8 mouse cellular contexts compared by ENCODE assay signal in the genomic region with DNA sequence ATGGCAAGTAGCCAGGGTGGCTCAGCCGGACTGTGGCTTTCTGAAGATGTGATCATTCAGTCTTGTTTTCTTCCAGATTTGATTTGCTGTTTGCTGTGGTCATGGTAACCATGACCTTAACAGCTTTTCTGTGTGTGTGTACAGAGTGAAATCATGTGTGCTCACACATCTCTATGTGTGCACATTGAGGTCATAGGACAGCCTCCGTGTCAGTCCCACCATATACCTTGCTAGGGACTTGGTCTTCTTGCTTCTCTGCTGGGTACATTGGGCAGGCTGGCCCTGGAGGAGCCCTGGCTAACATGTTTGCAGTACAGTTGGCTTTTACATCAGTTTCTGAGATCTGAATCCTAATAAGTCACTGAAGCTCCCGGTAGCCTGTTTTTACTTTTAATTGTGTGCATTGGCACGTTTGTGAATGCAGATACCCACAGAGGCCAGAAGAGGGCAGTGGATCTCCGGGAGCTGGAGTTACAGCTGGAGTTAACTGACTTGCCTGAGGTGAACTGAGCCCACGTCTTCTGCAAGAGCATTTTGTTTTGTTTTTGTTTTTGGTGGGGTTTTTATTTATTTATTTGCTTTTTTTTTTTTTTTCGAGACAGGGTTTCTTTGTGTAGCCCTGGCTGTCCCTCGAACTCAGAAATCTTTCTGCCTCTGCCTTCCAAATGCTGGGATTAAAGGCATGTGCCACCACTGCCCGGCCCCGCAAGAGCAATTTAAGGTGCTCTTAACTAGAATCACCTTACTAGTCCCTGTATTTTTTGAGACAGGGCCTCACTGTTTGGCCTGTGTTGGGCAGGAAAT. TPM values are rescaled to one million over a fixed set of nuclear protein-coding genes. Genes with fewer than 3 reads are reported as not detected.
DNase-seq lines count a peak whose midpoint lies in the region; ATAC-seq and TF ChIP-seq lines count a peak whose summit lies in the region.
"Had no signal": no experiment of that assay in that cellular context is flagged by ENCODE, and none has a peak within 500 bp of the region (broad histone marks: within the 10 kb centered on the region; RNA-seq: fewer than 3 reads in every experiment).

No protein-coding gene starts in this region.

- H3K4me3 ChIP-seq in midbrain, postnatal 0 days (ENCODE audit: low read depth, low read length) = no peak overlapping the region
- H3K4me3 ChIP-seq in midbrain, embryonic 15.5 days = no peak overlapping the region
- H3K4me3 ChIP-seq in liver, embryonic 11.5 days (ENCODE audit: low read depth, low read length) = no peak overlapping the region
- H3K4me3 ChIP-seq: hindbrain, embryonic 15.5 days had no signal

- WGBS in midbrain, postnatal 0 days = 58% methylated on average over 10 of the region's 10 CpGs
- 56% methylated on average over 10 of the region's 10 CpGs for WGBS in midbrain, embryonic 15.5 days
- 61% methylated on average over 10 of the region's 10 CpGs for WGBS in liver, embryonic 11.5 days

- H3K27me3 ChIP-seq in midbrain, postnatal 0 days (ENCODE audit: insufficient read depth, low read length) = no peaks in the 10 kb centered on the region
- no peaks in the 10 kb centered on the region for H3K27me3 ChIP-seq in midbrain, embryonic 15.5 days (replicated peaks)
- no peaks in the 10 kb centered on the region for H3K27me3 ChIP-seq in liver, embryonic 11.5 days (replicated peaks; ENCODE audit: control insufficient read depth, insufficient read depth, low read length)
- H3K27me3 ChIP-seq: hindbrain, embryonic 15.5 days had no signal

- no peak overlapping the region for H3K27ac ChIP-seq in midbrain, postnatal 0 days (ENCODE audit: low read depth, low read length)
- H3K27ac ChIP-seq in midbrain, embryonic 15.5 days = no peak overlapping the region
- H3K27ac ChIP-seq in liver, embryonic 11.5 days (ENCODE audit: low read depth, low read length) = peak overlapping the region; percentile 14; the same call in 1 of the 2 replicates
- H3K27ac ChIP-seq: hindbrain, embryonic 15.5 days had no signal

- H3K4me2 ChIP-seq in midbrain, postnatal 0 days (ENCODE audit: low read depth, low read length, poor library complexity, severe bottlenecking) = no peak overlapping the region
- H3K4me2 ChIP-seq in midbrain, embryonic 15.5 days = no peak overlapping the region
- H3K4me2 ChIP-seq in liver, embryonic 11.5 days = no peak overlapping the region
- H3K4me2 ChIP-seq: hindbrain, embryonic 15.5 days had no signal

- no peak overlapping the region for H3K9ac ChIP-seq in midbrain, postnatal 0 days (replicated peaks; ENCODE audit: low read length, poor library complexity, severe bottlenecking)
- no peak overlapping the region for H3K9ac ChIP-seq in midbrain, embryonic 15.5 days
- no peak overlapping the region for H3K9ac ChIP-seq in liver, embryonic 11.5 days (ENCODE audit: low read depth, low read length)
- H3K9ac ChIP-seq: hindbrain, embryonic 15.5 days had no signal

- peak; percentile 74 for TF ChIP-seq CTCF in midbrain, postnatal 0 days (IDR thresholded peaks at IDR 0.05)

- no peaks in the 10 kb centered on the region for H3K36me3 ChIP-seq in midbrain, postnatal 0 days (ENCODE audit: insufficient read depth, low read length)
- H3K36me3 ChIP-seq in midbrain, embryonic 15.5 days (replicated peaks) = no peaks in the 10 kb centered on the region
- peaks cover 3% of the 10 kb centered on the region; the same call in 1 of the 2 replicates for H3K36me3 ChIP-seq in liver, embryonic 11.5 days (ENCODE audit: control insufficient read depth, insufficient read depth, low read length)
- H3K36me3 ChIP-seq: hindbrain, embryonic 15.5 days had no signal

- no peaks in the 10 kb centered on the region for H3K4me1 ChIP-seq in midbrain, postnatal 0 days (ENCODE audit: insufficient read depth, low read length)
- H3K4me1 ChIP-seq in midbrain, embryonic 15.5 days = no peaks in the 10 kb centered on the region
- no peaks in the 10 kb centered on the region for H3K4me1 ChIP-seq in liver, embryonic 11.5 days (replicated peaks; ENCODE audit: control insufficient read depth, insufficient read depth, low read length)
- H3K4me1 ChIP-seq: hindbrain, embryonic 15.5 days had no signal

- ATAC-seq in midbrain, postnatal 0 days (ENCODE audit: low FRiP score) = no peak
- ATAC-seq in midbrain, embryonic 15.5 days (replicated peaks) = no peak
- no peak; the same call in 1 of the 2 replicates for ATAC-seq in liver, embryonic 11.5 days (replicated peaks; ENCODE audit: low FRiP score)

- peak; percentile 55 for DNase-seq in midbrain, postnatal 0 days (ENCODE audit: low spot score)
- DNase-seq in Muller cell, postnatal 12 days (ENCODE audit: inconsistent ontology term) = peak; percentile 21
- DNase-seq in c-Kit-negative CD71-positive TER-119-positive erythroid progenitor cells, embryonic 14.5 days (ENCODE audit: low read depth, low spot score) = peak; percentile 42
- DNase-seq in heart, adult 9 months (ENCODE audit: low spot score in 2 of 2) = peak; percentile 32 to 54
- no peak for DNase-seq in liver, embryonic 11.5 days (ENCODE audit: low spot score)
- DNase-seq in right cerebral cortex, postnatal 25 days = peak; percentile 10

- H3K9me3 ChIP-seq in midbrain, postnatal 0 days (ENCODE audit: low read length) = no peaks in the 10 kb centered on the region
- no peaks in the 10 kb centered on the region for H3K9me3 ChIP-seq in midbrain, embryonic 15.5 days
- H3K9me3 ChIP-seq in liver, embryonic 11.5 days (ENCODE audit: control insufficient read depth, low read length) = no peaks in the 10 kb centered on the region
- H3K9me3 ChIP-seq: hindbrain, embryonic 15.5 days had no signal

RNA-seq across cellular contexts. Expression of a gene that starts 38.0 kb away (rescaled TPM):
- total RNA-seq in midbrain, postnatal 0 days (2014; rRNA removed) = 9.7 and 10.0 TPM in 2 replicates
- 8.7 and 9.7 TPM in 2 replicates for polyA plus RNA-seq in midbrain, postnatal 0 days (2015; fragmentation: Nextera tagmentation; extraction: Ambion mirVana)
- 11.9 and 12.3 TPM in 2 replicates for polyA plus RNA-seq in midbrain, embryonic 15.5 days (2015; fragmentation: Nextera tagmentation; extraction: Ambion mirVana)
- polyA plus RNA-seq in liver, embryonic 11.5 days (2014; fragmentation: Nextera tagmentation; extraction: Ambion mirVana) = 99.7 and 116 TPM in 2 replicates

RNA-seq across cellular contexts. Expression of a gene that starts 46.4 kb away (rescaled TPM):
- total RNA-seq in midbrain, postnatal 0 days (2014; rRNA removed) = 5.6 and 8.0 TPM in 2 replicates
- 3.1 and 3.3 TPM in 2 replicates for polyA plus RNA-seq in midbrain, postnatal 0 days (2015; fragmentation: Nextera tagmentation; extraction: Ambion mirVana)
- 5.1 TPM in 2 replicates for polyA plus RNA-seq in midbrain, embryonic 15.5 days (2015; fragmentation: Nextera tagmentation; extraction: Ambion mirVana)
- polyA plus RNA-seq in liver, embryonic 11.5 days (2014; fragmentation: Nextera tagmentation; extraction: Ambion mirVana) = 19.4 and 23.6 TPM in 2 replicates

RNA-seq across cellular contexts. Expression of a gene that starts 49.9 kb away (rescaled TPM):
- 18.7 and 22.3 TPM in 2 replicates for total RNA-seq in midbrain, postnatal 0 days (2014; rRNA removed)
- 6.4 and 9.2 TPM in 2 replicates for polyA plus RNA-seq in midbrain, postnatal 0 days (2015; fragmentation: Nextera tagmentation; extraction: Ambion mirVana)
- 12.6 and 13.8 TPM in 2 replicates for polyA plus RNA-seq in midbrain, embryonic 15.5 days (2015; fragmentation: Nextera tagmentation; extraction: Ambion mirVana)
- 29.2 and 30.1 TPM in 2 replicates for polyA plus RNA-seq in liver, embryonic 11.5 days (2014; fragmentation: Nextera tagmentation; extraction: Ambion mirVana)
